Comparison of ENCODE assay signal across 16 mouse cellular contexts in the genomic region with DNA sequence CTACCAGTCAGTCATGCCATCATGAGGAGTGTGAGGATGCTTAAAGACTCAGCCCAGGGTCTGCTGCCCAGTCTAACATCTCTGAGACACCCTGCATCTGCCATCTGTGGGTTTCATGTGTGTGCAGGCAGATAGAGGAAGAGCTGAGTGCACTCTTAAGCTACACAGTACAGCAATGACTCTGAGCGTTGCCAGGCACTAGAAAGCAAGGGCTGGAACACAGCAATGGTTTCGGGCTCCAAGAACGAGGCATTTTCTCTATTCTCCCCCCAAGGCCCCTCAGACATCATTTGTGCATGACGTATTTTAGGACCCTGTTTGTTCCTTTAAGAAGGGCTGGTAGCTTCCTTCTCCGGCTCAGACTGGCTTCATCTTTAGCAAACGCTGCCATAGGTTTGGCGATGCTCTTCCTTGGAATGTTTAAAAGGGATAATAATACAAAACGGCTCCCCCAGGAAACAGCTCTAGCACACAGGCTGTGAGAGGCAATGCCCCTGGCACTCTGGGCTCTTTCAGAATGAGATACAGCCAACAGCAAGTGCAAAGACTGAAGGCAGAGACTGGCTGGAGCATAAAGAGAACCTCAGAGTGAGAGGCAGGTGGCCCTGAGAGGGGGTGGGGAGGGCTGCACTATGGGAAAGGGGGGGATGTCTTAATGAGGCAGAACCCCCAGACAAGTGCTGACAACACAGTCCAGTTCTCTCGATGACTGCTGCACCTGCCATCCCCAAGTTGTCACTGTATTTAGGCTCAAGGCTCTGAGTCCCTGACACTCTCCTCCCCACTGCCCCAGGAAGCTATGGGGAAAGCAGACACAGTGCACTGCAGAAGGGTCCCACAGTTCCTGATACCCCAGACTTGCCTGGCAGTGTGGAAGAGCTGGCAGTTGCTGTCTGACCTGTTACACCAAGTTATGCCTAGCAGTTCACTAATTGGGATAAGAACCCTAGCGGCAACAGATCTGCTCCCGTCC. TPM values are rescaled to one million over a fixed set of nuclear protein-coding genes. Genes with fewer than 3 reads are reported as not detected.
A peak's percentile ranks its signal among the peaks of the same experiment; 100 is the strongest.
DNase-seq lines count a peak whose midpoint lies in the region; ATAC-seq and TF ChIP-seq lines count a peak whose summit lies in the region.
"Had no signal": no experiment of that assay in that cellular context is flagged by ENCODE, and none has a peak within 500 bp of the region (broad histone marks: within the 10 kb centered on the region; RNA-seq: fewer than 3 reads in every experiment).

No protein-coding gene starts in this region.

- TF ChIP-seq CTCF in forebrain, postnatal 0 days (IDR thresholded peaks at IDR 0.05; ENCODE audit: low read depth): no peak
- no peak for TF ChIP-seq CTCF in lung, postnatal 0 days (IDR thresholded peaks at IDR 0.05)

- H3K27ac ChIP-seq in hindbrain, embryonic 13.5 days: no peak overlapping the region
- no peak overlapping the region for H3K27ac ChIP-seq in hindbrain, embryonic 11.5 days (ENCODE audit: low read depth, low read length)
- H3K27ac ChIP-seq in forebrain, postnatal 0 days (ENCODE audit: low read depth, low read length): peak overlapping the region; percentile 76
- H3K27ac ChIP-seq in midbrain, embryonic 14.5 days (replicated peaks; ENCODE audit: low read depth, low read length): 0 out of 2 replicates have a peak overlapping the region, but pooled peaks have one; percentile 27
- no peak overlapping the region for H3K27ac ChIP-seq in lung, postnatal 0 days (ENCODE audit: low read length)
- H3K27ac ChIP-seq: heart, embryonic 15.5 days; macrophage; stomach, postnatal 0 days had no signal

- ATAC-seq in hindbrain, embryonic 13.5 days (ENCODE audit: low FRiP score): 0 out of 2 replicates have a peak, but pooled peaks have one; percentile 40
- no peak for ATAC-seq in hindbrain, embryonic 11.5 days (ENCODE audit: low FRiP score)
- peak; percentile 66 for ATAC-seq in forebrain, postnatal 0 days
- no peak for ATAC-seq in midbrain, embryonic 14.5 days (ENCODE audit: low FRiP score, low TSS enrichment)
- ATAC-seq in lung, postnatal 0 days: no peak
- ATAC-seq: inflammation-experienced regulatory T-cells, adult 6 months had no signal

- H3K4me3 ChIP-seq in hindbrain, embryonic 13.5 days: peak overlapping the region; percentile 19
- H3K4me3 ChIP-seq in hindbrain, embryonic 11.5 days (ENCODE audit: low read depth, low read length): no peak overlapping the region
- peak overlapping the region; percentile 33 for H3K4me3 ChIP-seq in forebrain, postnatal 0 days (ENCODE audit: low read depth, low read length)
- H3K4me3 ChIP-seq in midbrain, embryonic 14.5 days (replicated peaks; ENCODE audit: low read depth, low read length): peak overlapping the region; percentile 12; the same call in 1 of the 2 replicates
- H3K4me3 ChIP-seq in lung, postnatal 0 days (ENCODE audit: low read depth, low read length): no peak overlapping the region
- H3K4me3 ChIP-seq: heart, embryonic 15.5 days had no signal

- intact Hi-C loops in gastrocnemius, postnatal 36 days (cut with DNase I): no loop called here

- TF ChIP-seq EP300 in lung, postnatal 0 days (IDR thresholded peaks at IDR 0.05): no peak

- no peak for DNase-seq in hindbrain, embryonic 11.5 days (ENCODE audit: low spot score)
- DNase-seq in brain, adult 2 months (ENCODE audit: low read depth, low spot score): peak; percentile 58
- DNase-seq in forebrain, postnatal 0 days: peak; percentile 74
- no peak for DNase-seq in midbrain, embryonic 14.5 days
- DNase-seq in gastrocnemius, postnatal 36 days: no peak
- no peak for DNase-seq in natural killer cell, adult 2 months (ENCODE audit: low spot score in 2 of 2)
- no peak for DNase-seq in lung, postnatal 0 days (ENCODE audit: low spot score)
- DNase-seq: cerebellum, adult 18-20 months had no signal

- WGBS in hindbrain, embryonic 13.5 days: 55% methylated on average over 11 of the region's 11 CpGs
- 64% methylated on average over 11 of the region's 11 CpGs for WGBS in hindbrain, embryonic 11.5 days
- WGBS in forebrain, postnatal 0 days: 22% methylated on average over 11 of the region's 11 CpGs
- WGBS in midbrain, embryonic 14.5 days: 46% methylated on average over 11 of the region's 11 CpGs
- 69% methylated on average over 11 of the region's 11 CpGs for WGBS in lung, postnatal 0 days

- H3K9me3 ChIP-seq in hindbrain, embryonic 13.5 days: no peaks in the 10 kb centered on the region
- H3K9me3 ChIP-seq in hindbrain, embryonic 11.5 days (ENCODE audit: control insufficient read depth, low read length): no peaks in the 10 kb centered on the region
- H3K9me3 ChIP-seq in forebrain, postnatal 0 days (ENCODE audit: low read length): no peaks in the 10 kb centered on the region
- H3K9me3 ChIP-seq in midbrain, embryonic 14.5 days (ENCODE audit: control insufficient read depth, low read length): no peaks in the 10 kb centered on the region
- no peaks in the 10 kb centered on the region for H3K9me3 ChIP-seq in lung, postnatal 0 days (ENCODE audit: low read length)
- H3K9me3 ChIP-seq: heart, embryonic 15.5 days had no signal

- H3K9ac ChIP-seq in hindbrain, embryonic 13.5 days: peak overlapping the region; percentile 60
- no peak overlapping the region for H3K9ac ChIP-seq in hindbrain, embryonic 11.5 days (ENCODE audit: low read depth, low read length)
- H3K9ac ChIP-seq in forebrain, postnatal 0 days: peak overlapping the region; percentile 46
- peak overlapping the region; percentile 34; the same call in 1 of the 2 replicates for H3K9ac ChIP-seq in midbrain, embryonic 14.5 days (replicated peaks; ENCODE audit: low read length)
- no peak overlapping the region for H3K9ac ChIP-seq in lung, postnatal 0 days (replicated peaks; ENCODE audit: low read depth)
- H3K9ac ChIP-seq: heart, embryonic 15.5 days had no signal

- H3K36me3 ChIP-seq in hindbrain, embryonic 13.5 days: no peaks in the 10 kb centered on the region
- H3K36me3 ChIP-seq in hindbrain, embryonic 11.5 days (ENCODE audit: control insufficient read depth, insufficient read depth, low read length): no peaks in the 10 kb centered on the region
- no peaks in the 10 kb centered on the region for H3K36me3 ChIP-seq in forebrain, postnatal 0 days (ENCODE audit: insufficient read depth)
- H3K36me3 ChIP-seq in midbrain, embryonic 14.5 days (ENCODE audit: control insufficient read depth, insufficient read depth, low read length): no peaks in the 10 kb centered on the region
- no peaks in the 10 kb centered on the region for H3K36me3 ChIP-seq in lung, postnatal 0 days (ENCODE audit: insufficient read depth, low read length)
- H3K36me3 ChIP-seq: G1E; heart, embryonic 15.5 days had no signal

- peaks cover 42% of the 10 kb centered on the region for H3K27me3 ChIP-seq in hindbrain, embryonic 13.5 days
- H3K27me3 ChIP-seq in hindbrain, embryonic 11.5 days (ENCODE audit: control insufficient read depth, insufficient read depth, low read length): peaks cover 13% of the 10 kb centered on the region
- H3K27me3 ChIP-seq in forebrain, postnatal 0 days (ENCODE audit: insufficient read depth, low read length): 0 out of 2 replicates have a peak, but pooled peaks cover 5% of the 10 kb centered on the region
- H3K27me3 ChIP-seq in midbrain, embryonic 14.5 days (ENCODE audit: control insufficient read depth, insufficient read depth, low read length): no peaks in the 10 kb centered on the region
- peaks cover 10% of the 10 kb centered on the region; the same call in 1 of the 2 replicates for H3K27me3 ChIP-seq in lung, postnatal 0 days (replicated peaks; ENCODE audit: insufficient read depth, low read length)

- H3K4me1 ChIP-seq in hindbrain, embryonic 13.5 days (replicated peaks): peaks cover 51% of the 10 kb centered on the region
- no peaks in the 10 kb centered on the region for H3K4me1 ChIP-seq in hindbrain, embryonic 11.5 days (replicated peaks; ENCODE audit: control insufficient read depth, insufficient read depth, low read length)
- peaks cover 20% of the 10 kb centered on the region for H3K4me1 ChIP-seq in forebrain, postnatal 0 days (ENCODE audit: insufficient read depth)
- H3K4me1 ChIP-seq in midbrain, embryonic 14.5 days (ENCODE audit: control insufficient read depth, insufficient read depth, low read length): peaks cover 35% of the 10 kb centered on the region
- no peaks in the 10 kb centered on the region for H3K4me1 ChIP-seq in lung, postnatal 0 days (ENCODE audit: insufficient read depth, low read depth, low read length)
- H3K4me1 ChIP-seq: heart, embryonic 15.5 days had no signal

- H3K4me2 ChIP-seq in hindbrain, embryonic 13.5 days: peak overlapping the region; percentile 79
- H3K4me2 ChIP-seq in hindbrain, embryonic 11.5 days (replicated peaks; ENCODE audit: low read depth, low read length): no peak overlapping the region
- H3K4me2 ChIP-seq in forebrain, postnatal 0 days (ENCODE audit: low read depth): peak overlapping the region; percentile 91
- H3K4me2 ChIP-seq in midbrain, embryonic 14.5 days (ENCODE audit: low read length): peak overlapping the region; percentile 83
- H3K4me2 ChIP-seq in lung, postnatal 0 days (replicated peaks; ENCODE audit: low read depth, low read length): no peak overlapping the region
- H3K4me2 ChIP-seq: heart, embryonic 15.5 days had no signal

RNA-seq across cellular contexts. Expression of a gene that starts 2.3 kb away (rescaled TPM):
- polyA plus RNA-seq in hindbrain, embryonic 13.5 days (2015; fragmentation: Nextera tagmentation; extraction: Ambion mirVana): 7.0 and 7.7 TPM in 2 replicates
- polyA plus RNA-seq in hindbrain, embryonic 11.5 days (2014; fragmentation: Nextera tagmentation; extraction: Ambion mirVana): 1.3 and 1.7 TPM in 2 replicates
- 28.9 and 37.2 TPM in 2 replicates for total RNA-seq in forebrain, postnatal 0 days (2014; rRNA removed)
- 11.5 and 15.5 TPM in 2 replicates for polyA plus RNA-seq in forebrain, postnatal 0 days (2015; fragmentation: Nextera tagmentation; extraction: Ambion mirVana)
- 8.7 and 11.4 TPM in 2 replicates for polyA plus RNA-seq in midbrain, embryonic 14.5 days (2014; fragmentation: Nextera tagmentation; extraction: Ambion mirVana)
- under 1 TPM in 1 of 2 experiments, not detected in 1; 0.10 TPM for total RNA-seq in gastrocnemius, postnatal 36 days (2021)
- 0.05 and 0.06 TPM in 2 replicates for polyA plus RNA-seq in lung, postnatal 0 days (2015; fragmentation: Nextera tagmentation; extraction: Ambion mirVana)
- polyA plus RNA-seq: C2C12; G1E; heart, embryonic 15.5 days; inflammation-experienced regulatory T-cells, adult 6 months; liver, embryonic 16.5 days; macrophage had no signal

Comparison
In these comparisons a context has a peak if more than half of its experiments do, and no peak if none do; other contexts are left out.
1. ATAC-seq: peak in hindbrain, embryonic 13.5 days (single experiment) and forebrain, postnatal 0 days (single experiment); none in hindbrain, embryonic 11.5 days (single experiment), midbrain, embryonic 14.5 days (single experiment) and lung, postnatal 0 days (single experiment).
2. H3K4me2 ChIP-seq: peak in hindbrain, embryonic 13.5 days (single experiment), forebrain, postnatal 0 days (single experiment) and midbrain, embryonic 14.5 days (single experiment); none in hindbrain, embryonic 11.5 days (single experiment) and lung, postnatal 0 days (single experiment).
3. H3K4me3 ChIP-seq: peak in hindbrain, embryonic 13.5 days (single experiment), forebrain, postnatal 0 days (single experiment) and midbrain, embryonic 14.5 days (single experiment); none in hindbrain, embryonic 11.5 days (single experiment) and lung, postnatal 0 days (single experiment).
4. H3K9ac ChIP-seq: peak in hindbrain, embryonic 13.5 days (single experiment), forebrain, postnatal 0 days (single experiment) and midbrain, embryonic 14.5 days (single experiment); none in hindbrain, embryonic 11.5 days (single experiment) and lung, postnatal 0 days (single experiment).
5. H3K27ac ChIP-seq: peak in forebrain, postnatal 0 days (single experiment) and midbrain, embryonic 14.5 days (single experiment); none in hindbrain, embryonic 13.5 days (single experiment), hindbrain, embryonic 11.5 days (single experiment) and lung, postnatal 0 days (single experiment).
6. DNase-seq: peak in brain, adult 2 months (single experiment) and forebrain, postnatal 0 days (single experiment); none in hindbrain, embryonic 11.5 days (single experiment), midbrain, embryonic 14.5 days (single experiment), gastrocnemius, postnatal 36 days (0 of 2), natural killer cell, adult 2 months (0 of 2) and lung, postnatal 0 days (single experiment).